Comparison of ENCODE assay signal across 11 mouse cellular contexts in genomic region chrX:20792417-20792816, GRCm38 (mm10).
"Had no signal": no experiment of that assay in that cellular context is flagged by ENCODE, and none has a peak within 500 bp of the region (broad histone marks: within the 10 kb centered on the region; RNA-seq: fewer than 3 reads in every experiment).

No protein-coding gene starts in this region.

- ATAC-seq: midbrain, embryonic 15.5 days had no signal

- H3K4me1 ChIP-seq: kidney, embryonic 15.5 days; limb, embryonic 13.5 days; midbrain, embryonic 15.5 days; neural tube, embryonic 12.5 days had no signal

- H3K9me3 ChIP-seq: kidney, embryonic 15.5 days; limb, embryonic 13.5 days; midbrain, embryonic 15.5 days; neural tube, embryonic 12.5 days had no signal

- H3K9ac ChIP-seq: kidney, embryonic 15.5 days; limb, embryonic 13.5 days; midbrain, embryonic 15.5 days; neural tube, embryonic 12.5 days had no signal

- H3K27ac ChIP-seq: kidney, embryonic 15.5 days; limb, embryonic 13.5 days; midbrain, embryonic 15.5 days; neural tube, embryonic 12.5 days had no signal

- H3K27me3 ChIP-seq: kidney, embryonic 15.5 days; limb, embryonic 13.5 days; midbrain, embryonic 15.5 days; neural tube, embryonic 12.5 days had no signal

- H3K36me3 ChIP-seq: kidney, embryonic 15.5 days; limb, embryonic 13.5 days; midbrain, embryonic 15.5 days; neural tube, embryonic 12.5 days had no signal

- H3K4me2 ChIP-seq: kidney, embryonic 15.5 days; limb, embryonic 13.5 days; midbrain, embryonic 15.5 days; neural tube, embryonic 12.5 days had no signal

- DNase-seq: kidney, adult 2 months; kidney, postnatal 14 days; left cerebral cortex, postnatal 4 days; lung, adult 18-20 months; lung, postnatal 36 days; thymus, adult 2 months; thymus, postnatal 25 days had no signal

- H3K4me3 ChIP-seq: kidney, embryonic 15.5 days; limb, embryonic 13.5 days; midbrain, embryonic 15.5 days; neural tube, embryonic 12.5 days had no signal
